Mouse (Mus musculus) heart, adult 18-20 months (tissue): Measurements from ENCODE around the gene Lhb. TPM values are rescaled to one million over a fixed set of nuclear protein-coding genes. Genes with fewer than 3 reads are reported as not detected.
"Not testable (repeated sequence)": the region's sequence is repeated elsewhere in the genome, so short reads cannot be mapped to it uniquely, and the experiment has no call there.

ENCODE experiments used
- DNase-seq, 2 experiments: peaks; one replicate each; pipeline ENCODE4 v3.0.0; 2021 to 2022; ENCODE audit warnings: mixed read lengths in 1 of 2
- total RNA-seq, 2 experiments: library from RNA; stranded (reverse); gene quantifications; 2 replicates each; pipeline ENCODE4 v1.2.3; 2021

Lhb gene
- total RNA-seq, 2 experiments from 2014 or later = not detected

GRCm38 (mm10) chr7:45455932-45456696 is 35.5 kb downstream of the Lhb start:
- DNase-seq = no peak

GRCm38 (mm10) chr7:45456721-45457203 is 36.1 kb downstream of the Lhb start:
- no peak for DNase-seq

GRCm38 (mm10) chr7:45457204-45458060 is 36.8 kb downstream of the Lhb start:
- DNase-seq = peak; percentile 63 to 75

GRCm38 (mm10) chr7:45458748-45459563 is 38.3 kb downstream of the Lhb start:
- DNase-seq = peak; percentile 86 to 89

DNA sequence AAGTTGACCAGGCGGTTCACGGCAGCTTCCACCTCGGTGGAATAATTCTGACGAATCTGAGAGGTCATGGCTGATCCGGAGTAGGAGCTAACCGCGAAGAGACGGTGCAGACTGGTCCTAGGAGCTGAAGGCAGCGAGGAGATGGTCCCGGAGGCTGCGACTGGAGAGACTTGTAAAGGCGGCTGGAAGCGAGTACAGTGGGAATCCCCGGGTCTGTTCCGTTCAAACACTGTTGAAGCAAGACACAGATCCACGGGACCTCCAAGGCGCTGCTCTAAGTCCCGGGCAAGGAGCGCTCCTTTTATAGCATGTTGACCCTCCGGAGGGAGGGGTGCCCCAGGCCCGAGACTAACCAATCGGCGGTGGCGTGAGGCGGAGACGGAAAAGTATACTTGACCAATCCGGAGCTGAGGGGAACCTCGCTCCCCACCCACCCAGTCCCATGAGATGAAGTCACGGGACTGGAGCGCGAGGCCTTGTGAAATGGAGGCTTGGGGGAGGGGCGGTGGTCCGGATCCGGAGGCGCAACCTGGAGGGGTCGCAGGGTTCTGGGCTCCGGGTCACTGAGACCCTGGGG is 39.0 kb downstream of the Lhb start, which contains the start of gene Ftl1:
Gene Ftl1, minus strand, starts transcription at position 321 of the 577 bp plus-strand sequence.
- peak; percentile 98 to 99 for DNase-seq

DNA sequence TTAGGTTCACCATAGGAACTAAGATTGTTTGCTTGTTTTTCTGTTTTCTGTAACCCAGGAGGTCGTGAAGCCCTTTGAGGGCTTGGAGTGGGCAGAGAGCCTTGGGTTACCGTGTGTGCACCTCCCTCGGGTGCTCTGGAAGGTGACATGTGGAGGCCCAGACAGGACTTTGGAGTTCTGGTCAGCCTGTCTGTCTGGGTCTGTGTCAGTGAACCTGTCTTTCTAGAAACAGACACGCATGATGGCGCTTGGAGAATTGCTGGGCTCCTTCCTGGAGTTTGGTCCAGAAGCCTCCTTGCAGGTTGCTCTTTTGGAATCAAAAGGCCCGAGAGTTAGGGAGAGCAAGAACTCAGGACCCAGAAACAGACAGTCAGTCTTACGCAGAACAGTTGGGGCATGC is 39.8 kb downstream of the Lhb start:
- peak; percentile 31 to 69 for DNase-seq

DNA sequence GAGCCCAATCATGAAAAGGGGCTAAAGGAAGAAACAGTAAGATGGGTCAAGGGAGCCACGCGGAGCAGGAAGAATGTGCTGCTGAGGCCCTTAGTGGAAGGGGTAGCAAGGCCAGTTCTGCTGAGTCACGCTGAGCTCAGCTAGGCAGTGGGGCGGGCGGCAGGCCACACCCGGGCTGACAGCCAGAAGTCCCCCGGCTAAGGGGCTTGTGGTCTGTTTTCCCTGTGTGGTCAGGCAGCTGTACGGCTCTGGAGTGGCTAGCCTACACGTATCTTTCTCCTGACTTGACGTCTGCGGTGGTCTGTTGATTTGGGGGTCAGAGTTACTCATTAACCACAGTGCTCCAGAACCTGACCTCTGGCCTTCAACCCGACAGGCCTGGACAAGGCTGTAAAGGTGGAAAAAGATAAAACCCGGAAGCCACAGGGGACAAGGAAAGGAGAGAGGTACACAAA is 40.3 kb downstream of the Lhb start:
- DNase-seq = peak; percentile 79 to 84

DNA sequence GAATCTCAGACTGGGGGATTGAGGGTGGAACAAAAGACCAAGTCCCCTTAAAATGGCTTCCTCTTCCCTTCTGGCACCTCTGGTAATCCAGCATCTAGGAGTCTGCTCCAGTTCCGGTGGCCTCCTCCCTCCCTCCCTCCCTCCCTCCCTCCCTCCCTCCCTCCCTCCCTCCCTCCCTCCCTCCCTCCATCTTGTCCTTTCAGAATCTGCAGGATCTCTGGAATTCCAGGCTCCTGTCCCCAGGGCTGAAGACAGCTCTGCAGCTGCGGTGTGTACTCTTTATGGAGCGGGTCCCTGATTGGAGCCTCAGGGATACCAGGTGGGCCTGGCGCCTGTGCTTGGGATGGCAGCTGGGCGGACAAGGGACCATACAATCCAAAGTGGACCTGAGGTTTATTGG is 40.7 kb downstream of the Lhb start:
- no peak for DNase-seq

DNA sequence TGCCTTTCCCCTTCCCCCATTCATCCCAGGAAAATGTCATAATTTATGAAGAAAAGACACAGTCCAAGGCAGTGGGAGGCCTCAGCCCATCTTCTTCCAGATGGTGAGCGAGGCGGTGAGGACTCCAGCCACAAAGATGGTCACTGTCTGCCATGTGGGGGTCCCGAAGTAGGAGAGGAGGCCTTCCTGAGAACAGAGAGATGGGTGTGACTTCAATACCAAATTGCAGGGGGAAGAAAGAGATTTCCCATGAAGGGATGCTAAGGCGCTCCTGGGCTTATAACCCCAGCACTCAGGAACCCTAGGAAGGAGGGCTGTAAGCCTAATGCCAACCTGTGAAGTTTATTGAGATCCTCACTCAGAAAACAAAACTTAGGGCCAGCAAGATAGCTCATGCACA is 41.2 kb downstream of the Lhb start:
- DNase-seq = no peak

DNA sequence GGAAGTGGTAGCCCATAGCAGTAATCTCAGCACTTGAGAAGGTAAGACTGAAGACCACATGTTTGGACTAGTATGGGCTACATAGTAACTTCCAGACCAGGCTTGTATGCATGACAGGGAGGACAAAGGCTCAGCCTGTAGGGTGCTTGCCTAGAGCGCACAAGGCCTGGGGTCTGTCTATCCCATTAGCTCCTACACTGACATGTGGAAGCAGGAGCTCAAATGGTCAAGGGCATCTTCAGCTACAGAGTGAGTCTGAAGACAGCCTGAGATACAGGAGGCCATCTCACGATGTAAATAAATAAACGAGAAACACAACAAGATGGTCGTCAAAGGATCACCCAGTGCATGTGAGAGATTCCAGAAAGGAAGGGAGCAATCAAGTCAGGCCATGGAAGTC is 41.7 kb downstream of the Lhb start:
- DNase-seq = no peak

DNA sequence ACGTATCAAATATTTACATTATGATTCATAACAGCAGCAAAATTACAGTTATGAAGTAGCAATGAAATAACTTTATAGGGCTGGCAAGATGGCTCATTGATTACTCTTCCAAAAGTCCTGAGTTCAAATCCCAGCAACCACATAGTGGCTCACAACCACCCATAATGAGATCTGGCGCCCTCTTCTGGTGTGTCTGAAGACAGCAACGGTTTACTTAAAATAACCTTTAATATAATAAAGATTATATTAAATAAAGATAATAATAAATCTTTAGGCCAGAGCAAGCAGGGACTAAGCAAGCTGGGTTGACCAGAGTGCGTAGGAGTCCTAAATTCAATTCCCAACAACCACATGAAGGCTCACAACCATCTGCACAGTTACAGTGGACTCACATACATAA is 42.2 kb downstream of the Lhb start:
- DNase-seq = not testable (repeated sequence)

DNA sequence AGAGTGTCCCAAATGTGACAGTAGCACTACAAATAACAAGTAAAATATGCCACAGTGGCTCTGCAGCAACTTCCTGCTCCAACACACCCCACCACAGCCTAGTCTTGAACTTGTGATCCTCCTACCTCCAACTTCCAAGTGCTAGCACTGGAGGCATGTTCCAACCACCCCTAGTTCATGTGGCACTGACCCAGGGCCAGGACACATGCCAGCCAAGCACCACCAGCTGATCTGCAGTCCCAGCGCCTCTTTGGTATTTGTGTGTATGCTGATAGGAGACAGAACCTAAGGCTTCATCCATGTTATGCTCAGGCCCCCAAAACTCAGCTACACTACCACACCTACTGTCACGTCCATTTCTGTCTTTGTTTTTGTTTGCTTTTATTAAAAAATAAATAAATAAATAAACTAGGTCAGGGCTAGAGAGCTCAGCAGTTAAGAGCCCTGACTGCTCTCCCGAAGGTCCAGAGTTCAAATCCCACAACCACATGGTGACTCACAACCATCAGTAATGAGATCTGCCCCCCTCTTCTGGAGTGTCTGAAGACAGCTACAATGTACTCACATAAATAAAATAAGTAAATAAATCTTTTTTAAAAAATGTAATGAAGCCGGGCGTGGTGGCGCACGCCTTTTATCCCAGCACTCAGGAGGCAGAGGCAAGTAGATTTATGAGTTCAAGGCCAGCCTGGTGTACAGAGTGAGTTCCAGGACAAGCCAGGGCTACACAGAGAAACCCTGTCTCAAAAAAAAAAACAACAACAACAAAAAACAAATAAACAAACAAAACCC is 43.6 kb downstream of the Lhb start:
- no peak for DNase-seq

- no peak for DNase-seq
Measured at GRCm38 (mm10) chr7:45465112-45465511, 44.5 kb downstream of the Lhb start.

DNA sequence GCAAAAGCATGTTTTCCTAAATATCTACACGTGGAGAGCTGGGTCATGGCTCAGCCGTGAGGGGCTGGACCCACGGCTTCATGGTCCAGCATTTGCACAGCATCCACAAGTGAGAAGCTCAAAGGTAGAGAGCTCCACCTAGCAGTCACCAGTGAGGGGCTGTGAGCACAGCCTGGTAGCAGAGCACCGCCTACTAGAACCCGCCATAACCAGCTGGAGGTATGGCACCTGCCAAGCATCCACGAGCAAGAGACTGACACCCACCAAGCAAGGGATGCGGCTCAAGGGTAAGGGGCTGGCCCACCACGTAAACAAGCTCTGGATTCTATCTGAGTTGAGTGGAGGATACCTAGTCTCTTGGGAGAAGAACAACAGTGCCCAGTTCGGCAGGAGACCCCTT is 44.9 kb downstream of the Lhb start:
- DNase-seq = peak in 1 of 2 experiments; percentile 18

- DNase-seq = peak; percentile 97 to 98
Measured at GRCm38 (mm10) chr7:45466283-45467089, 45.9 kb downstream of the Lhb start, which contains the start of gene Bax. TSS of gene Bax (minus strand) at chr7:45466898.

DNA sequence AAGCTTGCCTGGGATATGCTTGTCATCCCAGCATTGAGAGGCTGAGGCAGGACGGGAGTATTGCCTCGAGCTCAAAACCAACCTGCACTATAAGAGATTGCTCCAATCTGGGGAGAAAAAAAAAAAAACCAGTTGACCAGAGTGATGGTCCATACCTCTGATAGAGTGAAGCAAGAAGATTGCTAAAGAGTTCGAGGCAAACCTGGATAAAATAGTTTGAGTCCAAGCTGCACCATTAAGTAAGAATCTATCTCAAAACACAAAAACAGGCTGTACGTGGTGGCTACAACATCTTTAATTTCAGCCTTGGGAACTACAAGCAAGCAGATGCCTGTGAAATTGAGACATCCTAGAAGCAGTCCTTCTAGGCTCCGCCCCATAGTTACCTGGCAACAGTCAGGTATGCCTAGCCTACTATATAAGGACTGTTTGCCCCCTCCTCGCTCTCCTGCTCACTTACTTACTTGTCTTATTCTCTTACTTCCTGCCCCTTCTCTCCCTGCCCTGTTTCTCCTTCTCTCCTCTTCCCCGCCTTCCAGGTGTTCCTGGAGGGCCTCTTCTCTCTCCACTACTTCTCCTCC is 46.6 kb downstream of the Lhb start:
- DNase-seq = no peak

- peak; percentile 70 to 89 for DNase-seq
Measured at GRCm38 (mm10) chr7:45470869-45471268, 50.2 kb downstream of the Lhb start.
